Mouse (Mus musculus) frontal cortex, adult 2 months (tissue): Measurements from ENCODE around the gene Dmbt1. TPM values are rescaled to one million over a fixed set of nuclear protein-coding genes. Genes with fewer than 3 reads are reported as not detected.

Experiments used
- DNase-seq, 2 experiments: peaks; one replicate each; pipeline ENCODE4 v3.0.0; 2022; ENCODE audit warnings: low spot score in 1 of 2; ENCODE audit errors: extremely low spot score in 1 of 2
- polyA plus RNA-seq: library from polyadenylated mRNA; depleted of rRNA; stranded (reverse); fragments of >200 nt; gene quantifications from 2 replicates; pipeline ENCODE4 v1.2.3, GENCODE M21; 2012; rRNA removed

The Dmbt1 gene
- polyA plus RNA-seq, 1 experiment: not detected

DNA sequence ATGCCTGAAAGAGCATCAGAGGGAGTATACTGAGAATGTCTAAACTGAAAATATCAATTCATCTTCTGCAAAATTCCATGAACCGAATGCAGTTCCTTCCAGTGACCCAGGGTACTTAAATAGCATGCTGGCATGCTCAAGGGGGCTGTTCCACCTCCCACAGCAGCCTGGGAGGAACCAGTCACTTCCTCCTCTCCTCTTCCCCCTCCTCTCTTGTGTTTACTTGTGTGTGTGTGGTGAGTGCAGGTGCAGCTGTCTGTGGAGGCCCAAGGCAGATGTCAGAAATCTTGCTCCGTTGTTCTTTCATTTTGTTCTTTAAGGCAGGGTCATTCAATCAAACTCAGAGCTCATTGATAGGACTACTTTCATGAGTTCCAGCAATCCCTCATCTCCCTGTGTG, 137.2 kb downstream of the Dmbt1 start:
- no peak for DNase-seq

Other genes starting within 250 kb of the Dmbt1 start
- 155 and 156 TPM in 2 replicates for gene Plekha1, start 166.3 kb upstream of the Dmbt1 start, polyA plus RNA-seq
- gene Htra1, start 95.9 kb upstream of the Dmbt1 start, polyA plus RNA-seq: 172 and 212 TPM in 2 replicates
- gene 4933402N03Rik, start 114.3 kb downstream of the Dmbt1 start, polyA plus RNA-seq: not detected in 2 replicates
- gene 5430419D17Rik, start 142.3 kb downstream of the Dmbt1 start, polyA plus RNA-seq: 0.06 and 0.17 TPM in 2 replicates